Mouse (Mus musculus) heart, embryonic 11.5 days (tissue): ENCODE data around the gene C2cd5. TPM values are rescaled to one million over a fixed set of nuclear protein-coding genes. Genes with fewer than 3 reads are reported as not detected.

Experiments
- ATAC-seq: fragments of 200-750 bp; cut with Nextera tagmentation; replicated peaks from 2 replicates; pipeline ENCODE4 v1.8.0; 2017; ENCODE audit warnings: moderate library complexity; ENCODE audit not compliant: insufficient number of reproducible peaks, low FRiP score, low TSS enrichment
- H3K27ac ChIP-seq: fragments of 300-500 bp; sonication (generic); 2 replicates; pipeline ENCODE4 v1.5.1; 2014; ENCODE audit warnings: mild to moderate bottlenecking, low read depth, low read length
- H3K27me3 ChIP-seq: fragments of 300-500 bp; sonication (generic); 2 replicates; pipeline ENCODE4 v1.6.1; 2014; ENCODE audit warnings: mild to moderate bottlenecking, low read length, mixed read lengths; ENCODE audit not compliant: control insufficient read depth, insufficient read depth
- H3K36me3 ChIP-seq: fragments of 300-500 bp; sonication (generic); 2 replicates; pipeline ENCODE4 v1.6.1; 2014; ENCODE audit warnings: mild to moderate bottlenecking, low read length, moderate library complexity, mixed read lengths; ENCODE audit not compliant: control insufficient read depth, insufficient read depth
- H3K4me1 ChIP-seq: fragments of 300-500 bp; sonication (generic); 2 replicates; pipeline ENCODE4 v1.6.1; 2014; ENCODE audit warnings: low read length; ENCODE audit not compliant: control insufficient read depth, insufficient read depth
- H3K4me2 ChIP-seq: fragments of 300-500 bp; sonication (generic); 2 replicates; pipeline ENCODE4 v1.6.1; 2014; ENCODE audit warnings: mild to moderate bottlenecking, moderate library complexity
- H3K4me3 ChIP-seq: fragments of 300-500 bp; sonication (generic); 2 replicates; pipeline ENCODE4 v1.5.1; 2014; ENCODE audit warnings: low read depth, low read length
- H3K9ac ChIP-seq: fragments of 300-500 bp; sonication (generic); 2 replicates; pipeline ENCODE4 v1.6.1; 2014; ENCODE audit warnings: mild to moderate bottlenecking, low read depth, low read length, moderate library complexity
- H3K9me3 ChIP-seq: fragments of 300-500 bp; sonication (generic); replicated peaks from 2 replicates; pipeline ENCODE4 v1.6.1; 2016; ENCODE audit warnings: low read length; ENCODE audit not compliant: control insufficient read depth
- WGBS: fragments of 180-500 bp; shearing (Covaris S2); extraction: QIAGEN DNeasy Blood & Tissue Kit; methylation state at CpG from one replicate; pipeline ENCODE4 v1.1.7; 2014; ENCODE audit not compliant: insufficient replicate concordance; 5-methylcytosine and 5-hydroxymethylcytosine counted together
- polyA plus RNA-seq: library from polyadenylated mRNA; unstranded; fragments of >200 nt; fragmentation: Nextera tagmentation; extraction: Ambion mirVana; gene quantifications from 2 replicates; pipeline ENCODE4 v1.2.1, GENCODE M21; 2014

The C2cd5 gene
- polyA plus RNA-seq, 1 experiment from 2014 or later, result 23.3 TPM

GRCm38 (mm10) chr6:143068181-143068915, 31.6 kb downstream of the C2cd5 start:
- no peaks in the 10 kb centered on the region for H3K9me3 ChIP-seq
- peak; percentile 90 for ATAC-seq
- WGBS, result 47% methylated on average over 9 of the region's 9 CpGs
- H3K9ac ChIP-seq, result no peak overlapping the region
- peaks cover 3% of the 10 kb centered on the region; the same call in 1 of the 2 replicates for H3K4me1 ChIP-seq
- no peaks in the 10 kb centered on the region for H3K36me3 ChIP-seq
- H3K27me3 ChIP-seq, result no peaks in the 10 kb centered on the region
- H3K4me2 ChIP-seq, result peak overlapping the region; percentile 18; the same call in 1 of the 2 replicates
- 0 out of 2 replicates have a peak overlapping the region, but pooled peaks have one; percentile 31 for H3K27ac ChIP-seq
- H3K4me3 ChIP-seq, result no peak overlapping the region

GRCm38 (mm10) chr6:143067654-143068053, 32.3 kb downstream of the C2cd5 start:
- no peak for ATAC-seq
- WGBS, result 81% methylated on average over 3 of the region's 3 CpGs
- H3K4me3 ChIP-seq, result no peak overlapping the region

GRCm38 (mm10) chr6:143066859-143067258, 33.1 kb downstream of the C2cd5 start:
- Histone ChIP-seq H3K4me2 (no peak overlapping the region), H3K9me3 (no peaks in the 10 kb centered on the region), H3K4me3 (no peak overlapping the region), H3K27me3 (no peaks in the 10 kb centered on the region), H3K36me3 (no peaks in the 10 kb centered on the region), H3K27ac (no peak overlapping the region), H3K9ac (no peak overlapping the region), H3K4me1 (peaks cover 3% of the 10 kb centered on the region; the same call in 1 of the 2 replicates)
- no peak for ATAC-seq
- WGBS, result 79% methylated on average over 9 of the region's 9 CpGs

More at GRCm38 (mm10) chr6:143067654-143068053, 32.3 kb downstream of the C2cd5 start:
- Histone ChIP-seq H3K4me2 (no peak overlapping the region), H3K4me1 (peaks cover 3% of the 10 kb centered on the region; the same call in 1 of the 2 replicates), H3K9me3 (no peaks in the 10 kb centered on the region), H3K9ac (no peak overlapping the region), H3K36me3 (no peaks in the 10 kb centered on the region), H3K27me3 (no peaks in the 10 kb centered on the region), H3K27ac (no peak overlapping the region)

GRCm38 (mm10) chr6:143064047-143064446, 35.9 kb downstream of the C2cd5 start:
- WGBS, result 51% methylated on average over 2 of the region's 2 CpGs
- no peak for ATAC-seq

GRCm38 (mm10) chr6:143057601-143058000, 42.3 kb downstream of the C2cd5 start:
- Histone ChIP-seq H3K9me3 (no peaks in the 10 kb centered on the region), H3K4me1 (no peaks in the 10 kb centered on the region), H3K4me3 (no peak overlapping the region), H3K27ac (no peak overlapping the region), H3K4me2 (no peak overlapping the region), H3K27me3 (no peaks in the 10 kb centered on the region), H3K36me3 (no peaks in the 10 kb centered on the region), H3K9ac (no peak overlapping the region)
- no peak for ATAC-seq
- 87% methylated on average over 5 of the region's 5 CpGs for WGBS

More at GRCm38 (mm10) chr6:143064047-143064446, 35.9 kb downstream of the C2cd5 start:
- no peak overlapping the region for H3K4me3 ChIP-seq
- H3K27ac ChIP-seq, result no peak overlapping the region
- H3K9ac ChIP-seq, result no peak overlapping the region
- peaks cover 3% of the 10 kb centered on the region; the same call in 1 of the 2 replicates for H3K4me1 ChIP-seq
- no peaks in the 10 kb centered on the region for H3K27me3 ChIP-seq
- no peaks in the 10 kb centered on the region for H3K9me3 ChIP-seq
- H3K36me3 ChIP-seq, result no peaks in the 10 kb centered on the region
- H3K4me2 ChIP-seq, result no peak overlapping the region

- H3K9ac ChIP-seq, result no peak overlapping the region
- WGBS, result 88% methylated on average over 5 of the region's 5 CpGs
- no peak overlapping the region for H3K27ac ChIP-seq
- H3K9me3 ChIP-seq, result no peaks in the 10 kb centered on the region
- no peak overlapping the region for H3K4me3 ChIP-seq
- no peaks in the 10 kb centered on the region for H3K27me3 ChIP-seq
- no peaks in the 10 kb centered on the region for H3K4me1 ChIP-seq
- no peak for ATAC-seq
- H3K4me2 ChIP-seq, result no peak overlapping the region
- peaks cover 3% of the 10 kb centered on the region; the same call in 1 of the 2 replicates for H3K36me3 ChIP-seq
These were observed 48.4 kb downstream of the C2cd5 start for GRCm38 (mm10) chr6:143051566-143051965.

GRCm38 (mm10) chr6:143049791-143050555, 50.0 kb downstream of the C2cd5 start:
- Histone ChIP-seq H3K4me2 (no peak overlapping the region), H3K9ac (no peak overlapping the region), H3K4me3 (no peak overlapping the region), H3K9me3 (no peaks in the 10 kb centered on the region), H3K27ac (no peak overlapping the region), H3K27me3 (no peaks in the 10 kb centered on the region), H3K36me3 (peaks cover 3% of the 10 kb centered on the region; the same call in 1 of the 2 replicates), H3K4me1 (no peaks in the 10 kb centered on the region)
- no peak for ATAC-seq
- 71% methylated on average over 11 of the region's 11 CpGs for WGBS

- ATAC-seq, result no peak
- no peaks in the 10 kb centered on the region for H3K9me3 ChIP-seq
- H3K4me2 ChIP-seq, result no peak overlapping the region
- no peaks in the 10 kb centered on the region for H3K27me3 ChIP-seq
- H3K27ac ChIP-seq, result no peak overlapping the region
- no peak overlapping the region for H3K4me3 ChIP-seq
- H3K36me3 ChIP-seq, result peaks cover 3% of the 10 kb centered on the region; the same call in 1 of the 2 replicates
- WGBS, result 87% methylated on average over 2 of the region's 2 CpGs
- no peaks in the 10 kb centered on the region for H3K4me1 ChIP-seq
- no peak overlapping the region for H3K9ac ChIP-seq
These were observed 50.8 kb downstream of the C2cd5 start for GRCm38 (mm10) chr6:143049117-143049516.
